Mouse (Mus musculus) heart, embryonic 12.5 days (tissue): Measurements from ENCODE around the gene Diexf. TPM values are rescaled to one million over a fixed set of nuclear protein-coding genes. Genes with fewer than 3 reads are reported as not detected.

ENCODE experiments used
- ATAC-seq: fragments of 200-750 bp; cut with Nextera tagmentation; 2 replicates; pipeline ENCODE4 v1.8.0; 2017; ENCODE audit warnings: moderate TSS enrichment, moderate library complexity; ENCODE audit not compliant: insufficient number of reproducible peaks, low FRiP score
- H3K27ac ChIP-seq: fragments of 300-500 bp; sonication (generic); 2 replicates; pipeline ENCODE4 v1.5.1; 2016; ENCODE audit warnings: mild to moderate bottlenecking, moderate library complexity; ENCODE audit not compliant: poor library complexity, severe bottlenecking
- H3K27me3 ChIP-seq: fragments of 300-500 bp; sonication (generic); replicated peaks from 2 replicates; pipeline ENCODE4 v1.6.1; 2016; ENCODE audit warnings: mild to moderate bottlenecking, moderate library complexity
- H3K36me3 ChIP-seq: fragments of 300-500 bp; sonication (generic); 2 replicates; pipeline ENCODE4 v1.6.1; 2016; ENCODE audit warnings: mild to moderate bottlenecking, moderate library complexity
- H3K4me1 ChIP-seq: fragments of 300-500 bp; sonication (generic); replicated peaks from 2 replicates; pipeline ENCODE4 v1.6.1; 2016; ENCODE audit warnings: mild to moderate bottlenecking
- H3K4me2 ChIP-seq: fragments of 300-500 bp; sonication (generic); 2 replicates; pipeline ENCODE4 v1.6.1; 2016; ENCODE audit warnings: mild to moderate bottlenecking, moderate library complexity
- H3K4me3 ChIP-seq: fragments of 300-500 bp; sonication (generic); 2 replicates; pipeline ENCODE4 v1.5.1; 2016; ENCODE audit warnings: mild to moderate bottlenecking
- H3K9ac ChIP-seq: fragments of 300-500 bp; sonication (generic); 2 replicates; pipeline ENCODE4 v1.6.1; 2016; ENCODE audit warnings: mild to moderate bottlenecking, moderate library complexity
- H3K9me3 ChIP-seq: fragments of 300-500 bp; sonication (generic); replicated peaks from 2 replicates; pipeline ENCODE4 v1.6.1; 2016; ENCODE audit warnings: mild to moderate bottlenecking, moderate library complexity
- WGBS: fragments of 180-500 bp; shearing (Covaris S2); methylation state at CpG from one replicate; pipeline ENCODE4 v1.1.7; 2016; 5-methylcytosine and 5-hydroxymethylcytosine counted together
- polyA plus RNA-seq: library from polyadenylated mRNA; unstranded; fragments of >200 nt; fragmentation: Nextera tagmentation; extraction: Ambion mirVana; gene quantifications from 2 replicates; pipeline ENCODE4 v1.2.1, GENCODE M21; 2016

Diexf gene
- polyA plus RNA-seq, 1 experiment from 2014 or later = 4.8 TPM

DNA sequence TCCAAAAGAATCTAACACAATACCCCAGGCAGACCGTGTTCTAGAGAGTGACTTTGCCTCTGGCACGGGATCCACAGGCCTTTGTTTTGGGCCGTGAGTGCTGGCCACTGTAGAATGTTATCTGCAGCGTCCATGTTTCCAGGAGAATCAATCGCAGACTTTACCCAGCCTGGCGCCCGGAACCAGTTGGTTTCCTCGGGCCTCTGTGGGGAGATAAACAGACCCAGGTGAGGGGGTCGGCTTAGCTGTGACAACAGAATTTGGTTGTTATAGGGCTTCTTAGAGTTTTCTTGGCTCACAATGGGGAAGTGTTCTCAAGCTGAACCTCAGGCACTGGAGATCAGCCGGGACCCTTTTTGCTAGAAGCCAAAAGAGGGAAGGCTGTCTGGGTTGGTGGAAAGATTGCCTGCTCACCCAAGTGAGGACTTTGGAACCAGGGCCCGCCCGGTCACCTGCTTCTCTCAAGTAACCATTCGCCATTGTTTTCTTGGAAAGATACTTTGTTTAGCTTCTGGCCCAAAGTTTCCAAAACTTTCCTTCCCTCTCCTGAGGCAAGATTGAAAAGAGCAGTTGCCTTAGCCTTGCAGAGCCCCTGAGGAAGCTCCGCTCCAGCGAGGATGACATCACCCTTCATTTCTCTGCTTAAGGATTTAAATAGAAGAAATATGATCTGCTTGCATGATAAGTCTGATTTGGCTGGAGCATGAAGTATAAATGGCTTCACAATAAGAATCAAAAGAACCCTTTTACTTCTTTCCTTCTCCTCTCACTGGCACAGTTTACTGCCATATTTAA lies 26.4 kb upstream of the Diexf start:
- H3K27me3 ChIP-seq = peaks cover 26% of the 10 kb centered on the region
- no peak overlapping the region for H3K27ac ChIP-seq
- H3K4me3 ChIP-seq = no peak overlapping the region
- H3K9ac ChIP-seq = no peak overlapping the region
- peaks cover 43% of the 10 kb centered on the region for H3K4me1 ChIP-seq
- no peaks in the 10 kb centered on the region for H3K9me3 ChIP-seq
- H3K36me3 ChIP-seq = no peaks in the 10 kb centered on the region
- 49% methylated on average over 15 of the region's 15 CpGs for WGBS
- no peak overlapping the region for H3K4me2 ChIP-seq
- ATAC-seq = no peak

- Histone ChIP-seq H3K9me3 (no peaks in the 10 kb centered on the region), H3K27me3 (peaks cover 26% of the 10 kb centered on the region), H3K9ac (peak overlapping the region; percentile 55), H3K27ac (no peak overlapping the region), H3K4me2 (peak overlapping the region; percentile 79), H3K4me3 (peak overlapping the region; percentile 49), H3K4me1 (peaks cover 49% of the 10 kb centered on the region), H3K36me3 (no peaks in the 10 kb centered on the region)
- no peak for ATAC-seq
- WGBS = 29% methylated on average over 16 of the region's 16 CpGs
Measured at GRCm38 (mm10) chr1:193153561-193153960, 23.5 kb upstream of the Diexf start.

GRCm38 (mm10) chr1:193152872-193153271 lies 22.8 kb upstream of the Diexf start, which contains the start of gene Irf6:
Gene Irf6, plus strand, starts transcription at chr1:193153111.
- Histone ChIP-seq H3K36me3 (no peaks in the 10 kb centered on the region), H3K4me1 (peaks cover 49% of the 10 kb centered on the region), H3K27me3 (peaks cover 26% of the 10 kb centered on the region), H3K4me3 (peak within 1 kb of the TSS; percentile 49), H3K9me3 (no peaks in the 10 kb centered on the region), H3K4me2 (peak within 1 kb of the TSS; percentile 79), H3K27ac (no peak within 1 kb of the TSS), H3K9ac (peak within 1 kb of the TSS; percentile 55)
- 1% methylated on average over 30 of the region's 30 CpGs for WGBS
- peak; percentile 84 for ATAC-seq

DNA sequence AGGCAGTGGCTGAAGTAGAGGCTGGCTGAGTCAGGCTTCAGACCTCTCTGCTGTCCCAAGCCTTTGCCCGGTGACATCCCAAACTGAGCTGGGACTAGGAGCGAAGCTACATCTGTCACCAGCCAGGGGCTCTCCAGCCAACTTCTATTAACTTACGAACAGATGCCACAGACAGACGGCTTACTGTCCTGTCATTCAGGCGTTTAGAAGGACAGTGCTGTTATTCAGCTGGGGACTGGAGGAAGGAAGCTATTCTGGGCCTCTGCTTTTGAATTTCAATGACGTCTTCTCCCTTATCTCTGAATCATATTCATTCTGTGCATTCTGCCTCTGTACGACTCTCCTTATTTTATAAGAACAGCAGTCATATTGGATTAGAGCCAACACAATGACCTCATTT lies 21.1 kb upstream of the Diexf start:
- H3K4me1 ChIP-seq = peaks cover 39% of the 10 kb centered on the region
- peaks cover 26% of the 10 kb centered on the region for H3K27me3 ChIP-seq
- no peak overlapping the region; the same call in 1 of the 2 replicates for H3K4me2 ChIP-seq
- H3K9ac ChIP-seq = no peak overlapping the region
- no peaks in the 10 kb centered on the region for H3K36me3 ChIP-seq
- H3K4me3 ChIP-seq = no peak overlapping the region
- ATAC-seq = no peak
- 21% methylated on average over 7 of the region's 7 CpGs for WGBS
- no peaks in the 10 kb centered on the region for H3K9me3 ChIP-seq
- 0 out of 2 replicates have a peak overlapping the region, but pooled peaks have one; percentile 4 for H3K27ac ChIP-seq

DNA sequence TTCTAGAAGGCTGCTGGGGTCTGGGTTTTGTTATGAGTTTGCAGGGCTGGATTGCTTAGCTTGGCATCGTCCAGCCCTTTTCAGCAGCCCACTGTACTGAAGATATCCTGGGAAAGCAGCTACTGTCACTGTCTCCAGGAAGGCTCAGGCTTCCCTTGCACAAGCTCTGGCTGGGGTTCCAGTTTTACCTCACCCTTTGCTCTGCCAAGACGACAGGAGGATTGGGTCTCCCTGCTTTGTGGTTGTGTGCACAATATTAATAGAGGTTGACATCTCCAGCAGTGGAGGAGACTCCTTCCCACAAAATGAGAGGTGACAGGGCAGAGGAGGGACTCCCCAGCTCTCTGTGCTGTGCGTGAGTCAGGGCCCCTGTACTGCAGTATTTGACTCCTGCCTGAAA lies 19.2 kb upstream of the Diexf start:
- no peak overlapping the region for H3K4me3 ChIP-seq
- no peaks in the 10 kb centered on the region for H3K36me3 ChIP-seq
- H3K27ac ChIP-seq = no peak overlapping the region
- H3K9ac ChIP-seq = no peak overlapping the region
- H3K27me3 ChIP-seq = peaks cover 17% of the 10 kb centered on the region
- H3K4me1 ChIP-seq = peaks cover 38% of the 10 kb centered on the region
- 48% methylated on average over 3 of the region's 3 CpGs for WGBS
- ATAC-seq = no peak
- H3K4me2 ChIP-seq = no peak overlapping the region
- no peaks in the 10 kb centered on the region for H3K9me3 ChIP-seq

- H3K9me3 ChIP-seq = no peaks in the 10 kb centered on the region
- WGBS = 72% methylated on average over 1 of the region's 1 CpGs
- ATAC-seq = no peak
- no peaks in the 10 kb centered on the region for H3K36me3 ChIP-seq
- no peak overlapping the region for H3K27ac ChIP-seq
- H3K4me1 ChIP-seq = peaks cover 15% of the 10 kb centered on the region
- H3K4me3 ChIP-seq = no peak overlapping the region
- H3K27me3 ChIP-seq = 0 out of 2 replicates have a peak, but pooled peaks cover 3% of the 10 kb centered on the region
- no peak overlapping the region for H3K9ac ChIP-seq
- H3K4me2 ChIP-seq = no peak overlapping the region
Measured at GRCm38 (mm10) chr1:193146416-193146815, 16.3 kb upstream of the Diexf start.

DNA sequence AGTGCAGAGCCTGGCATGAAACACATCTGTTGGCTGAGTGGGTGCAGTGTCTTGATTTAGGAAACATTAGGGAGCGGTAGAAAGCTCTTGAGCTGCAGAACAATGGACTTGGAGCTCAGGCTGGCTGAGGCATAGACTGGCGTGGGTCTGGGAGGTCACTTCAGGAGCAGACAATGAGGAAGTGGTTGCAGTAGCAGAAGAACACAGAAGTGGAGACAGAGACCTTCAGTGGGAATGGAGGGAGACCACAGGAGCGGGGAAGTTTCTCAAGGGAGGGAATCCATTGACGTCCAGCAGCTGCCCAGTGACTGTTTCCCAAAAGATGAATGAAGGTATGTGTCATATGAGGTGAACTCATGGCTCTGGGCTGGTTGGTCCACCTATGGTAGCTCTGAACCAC lies 15.0 kb upstream of the Diexf start:
- Histone ChIP-seq H3K27ac (no peak overlapping the region), H3K27me3 (0 out of 2 replicates have a peak, but pooled peaks cover 3% of the 10 kb centered on the region), H3K9me3 (no peaks in the 10 kb centered on the region), H3K4me3 (no peak overlapping the region), H3K9ac (no peak overlapping the region), H3K4me2 (no peak overlapping the region), H3K36me3 (no peaks in the 10 kb centered on the region), H3K4me1 (peaks cover 10% of the 10 kb centered on the region)
- no peak for ATAC-seq
- WGBS = 72% methylated on average over 4 of the region's 4 CpGs

DNA sequence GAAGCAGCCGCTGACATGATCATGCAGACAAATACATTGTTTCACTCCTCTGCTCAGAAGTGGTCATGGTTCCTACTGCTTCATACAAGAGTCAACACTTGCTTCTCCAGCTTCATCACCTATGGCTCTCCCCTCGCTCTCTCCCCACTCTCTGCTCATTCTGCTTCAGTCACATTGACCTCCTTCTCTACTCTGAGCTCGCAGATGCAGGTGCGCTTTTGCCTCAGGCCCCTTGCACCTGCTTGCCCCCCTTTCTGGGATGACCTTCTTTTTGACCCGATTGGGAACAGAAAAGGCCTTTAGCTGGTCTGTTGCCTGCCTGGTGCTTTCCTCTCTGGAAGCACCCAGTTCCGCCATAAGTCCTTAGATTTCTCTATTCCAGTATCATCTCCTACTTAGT lies 14.4 kb upstream of the Diexf start:
- Histone ChIP-seq H3K4me3 (no peak overlapping the region), H3K27me3 (0 out of 2 replicates have a peak, but pooled peaks cover 3% of the 10 kb centered on the region), H3K4me1 (peaks cover 8% of the 10 kb centered on the region), H3K4me2 (no peak overlapping the region), H3K36me3 (no peaks in the 10 kb centered on the region), H3K9me3 (no peaks in the 10 kb centered on the region), H3K9ac (no peak overlapping the region), H3K27ac (no peak overlapping the region)
- WGBS = 82% methylated on average over 6 of the region's 6 CpGs
- no peak for ATAC-seq

DNA sequence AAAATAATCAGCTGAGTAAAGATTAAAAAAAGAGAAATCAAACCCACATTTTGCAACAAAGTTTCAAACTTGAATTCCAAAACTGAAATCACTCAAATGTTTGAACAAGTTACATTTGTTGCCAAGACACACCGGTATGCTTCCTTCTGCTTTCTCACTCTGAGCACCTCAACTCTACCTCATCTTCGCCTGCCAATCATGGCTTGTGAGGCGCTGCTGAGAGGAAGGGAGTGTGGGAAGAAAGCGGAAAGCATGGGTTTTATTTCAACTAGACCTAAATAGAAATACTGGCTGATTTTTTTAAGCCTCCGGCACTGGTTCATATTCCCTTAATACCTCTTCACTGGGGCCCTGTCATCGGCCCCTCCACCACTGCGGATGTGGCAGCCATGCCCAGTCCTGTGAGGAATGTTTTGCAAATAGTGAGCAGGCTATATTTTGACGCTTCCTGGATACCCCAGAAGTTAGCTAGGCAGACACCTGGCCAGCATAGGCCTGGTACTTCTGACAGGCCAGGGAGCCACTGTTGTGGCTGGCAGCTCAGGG lies 12.5 kb upstream of the Diexf start:
- Histone ChIP-seq H3K27me3 (0 out of 2 replicates have a peak, but pooled peaks cover 3% of the 10 kb centered on the region), H3K27ac (no peak overlapping the region), H3K36me3 (no peaks in the 10 kb centered on the region), H3K4me1 (peaks cover 10% of the 10 kb centered on the region; the same call in 1 of the 2 replicates), H3K9ac (no peak overlapping the region), H3K4me2 (no peak overlapping the region), H3K4me3 (no peak overlapping the region), H3K9me3 (no peaks in the 10 kb centered on the region)
- no peak for ATAC-seq
- WGBS = 74% methylated on average over 8 of the region's 8 CpGs

DNA sequence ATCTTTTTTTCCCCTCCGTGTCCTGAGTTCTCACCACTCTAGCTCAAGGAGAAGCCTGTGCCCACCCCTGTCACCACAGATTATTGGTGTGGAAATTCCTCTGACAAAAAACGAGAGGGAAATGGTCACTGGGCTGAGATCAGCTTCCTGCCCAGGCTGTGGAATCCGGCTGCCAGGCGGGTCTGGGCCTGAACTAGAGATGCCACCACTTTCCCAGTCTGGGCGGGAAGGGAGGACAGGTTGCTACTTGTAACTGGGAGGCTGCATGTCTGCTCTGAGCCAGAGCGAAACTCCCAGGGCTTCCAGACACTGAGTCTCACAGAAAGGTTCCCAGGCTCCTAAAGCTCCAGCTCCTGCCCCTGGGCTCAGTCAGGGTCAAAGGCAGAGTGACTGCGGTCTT lies 11.0 kb upstream of the Diexf start:
- 67% methylated on average over 7 of the region's 7 CpGs for WGBS
- ATAC-seq = no peak
- H3K27ac ChIP-seq = no peak overlapping the region
- no peaks in the 10 kb centered on the region for H3K9me3 ChIP-seq
- H3K4me2 ChIP-seq = no peak overlapping the region
- H3K4me3 ChIP-seq = no peak overlapping the region
- H3K36me3 ChIP-seq = no peaks in the 10 kb centered on the region
- H3K27me3 ChIP-seq = 0 out of 2 replicates have a peak, but pooled peaks cover 3% of the 10 kb centered on the region
- H3K4me1 ChIP-seq = peaks cover 10% of the 10 kb centered on the region; the same call in 1 of the 2 replicates
- no peak overlapping the region for H3K9ac ChIP-seq

GRCm38 (mm10) chr1:193138669-193139068 lies 8.6 kb upstream of the Diexf start:
- 0 out of 2 replicates have a peak, but pooled peaks have one; percentile 31 for ATAC-seq
- H3K9me3 ChIP-seq = no peaks in the 10 kb centered on the region
- H3K4me3 ChIP-seq = no peak overlapping the region
- no peaks in the 10 kb centered on the region for H3K36me3 ChIP-seq
- 38% methylated on average over 3 of the region's 3 CpGs for WGBS
- no peak overlapping the region for H3K4me2 ChIP-seq
- H3K4me1 ChIP-seq = peaks cover 10% of the 10 kb centered on the region; the same call in 1 of the 2 replicates
- no peaks in the 10 kb centered on the region for H3K27me3 ChIP-seq
- H3K9ac ChIP-seq = no peak overlapping the region
- H3K27ac ChIP-seq = 0 out of 2 replicates have a peak overlapping the region, but pooled peaks have one; percentile 49
